Mouse (Mus musculus) liver, adult 10 weeks (tissue): ENCODE data around the gene Thap8. TPM values are rescaled to one million over a fixed set of nuclear protein-coding genes. Genes with fewer than 3 reads are reported as not detected.

Experiments
- polyA plus RNA-seq: library from polyadenylated mRNA; stranded (reverse); fragments of 350-450 nt; fragmentation: Illumina TruSeq; extraction: RNeasy Lipid Tissue Mini Kit (QIAGEN cat#74804); gene quantifications from one replicate; pipeline ENCODE4 v1.2.3, GENCODE M21; 2014; ENCODE audit warnings: low read depth, low replicate concordance

The Thap8 gene
- polyA plus RNA-seq, result not detected

GRCm38 (mm10) chr7:30279951-30280669 is at the start of gene Thap8, which contains the start of gene Wdr62:
Gene Thap8, plus strand, starts transcription at chr7:30280094.
Gene Wdr62, minus strand, starts transcription at chr7:30280419.

GRCm38 (mm10) chr7:30231669-30232454 is 48.0 kb upstream of the Thap8 start, which contains the start of the genes Polr2i and Tbcb:
Gene Polr2i, plus strand, starts transcription at chr7:30231948.
Gene Tbcb, minus strand, starts transcription at chr7:30232272.

GRCm38 (mm10) chr7:30235625-30236024 is 44.3 kb upstream of the Thap8 start, which contains the start of gene Ovol3:
Gene Ovol3, minus strand, starts transcription at chr7:30235725.

GRCm38 (mm10) chr7:30291215-30292131 is 11.6 kb downstream of the Thap8 start, which contains the start of gene Clip3:
Gene Clip3, plus strand, starts transcription at chr7:30291728.

GRCm38 (mm10) chr7:30308076-30309005 is 28.4 kb downstream of the Thap8 start, which contains the start of gene Alkbh6:
Gene Alkbh6, plus strand, starts transcription at chr7:30308717.

GRCm38 (mm10) chr7:30314721-30315155 is 34.8 kb downstream of the Thap8 start, which contains the start of gene Syne4:
Gene Syne4, plus strand, starts transcription at chr7:30314807.

GRCm38 (mm10) chr7:30321539-30322284 is 41.8 kb downstream of the Thap8 start, which contains the start of gene E130208F15Rik:
Gene E130208F15Rik, plus strand, starts transcription at chr7:30321740.

GRCm38 (mm10) chr7:30323795-30324194 is 43.9 kb downstream of the Thap8 start, which contains the start of gene Sdhaf1:
Gene Sdhaf1, minus strand, starts transcription at chr7:30323895.

Other genes with a start within 250 kb of the Thap8 start
- 1.3 TPM for gene Zfp14, start 228.7 kb upstream of the Thap8 start, polyA plus RNA-seq
- not detected for gene Zfp82, start 207.2 kb upstream of the Thap8 start, polyA plus RNA-seq
- not detected for gene Gm26920, start 189.7 kb upstream of the Thap8 start, polyA plus RNA-seq
- 0.61 TPM for gene Zfp566, start 189.6 kb upstream of the Thap8 start, polyA plus RNA-seq
- 42.8 TPM for gene Zfp260, start 185.3 kb upstream of the Thap8 start, polyA plus RNA-seq
- gene Zfp382, start 158.2 kb upstream of the Thap8 start, polyA plus RNA-seq, result not detected
- gene Zfp146, start 110.3 kb upstream of the Thap8 start, polyA plus RNA-seq, result 14.9 TPM
- not detected for gene Cox7a1, start 96.0 kb upstream of the Thap8 start, polyA plus RNA-seq
- gene Capns1, start 81.3 kb upstream of the Thap8 start, polyA plus RNA-seq, result 38.4 TPM
- 3.8 TPM for gene Polr2i, start 48.1 kb upstream of the Thap8 start, polyA plus RNA-seq
- gene Tbcb, start 47.8 kb upstream of the Thap8 start, polyA plus RNA-seq, result 5.2 TPM
- gene Ovol3, start 44.4 kb upstream of the Thap8 start, polyA plus RNA-seq, result not detected
- 0.42 TPM for gene Wdr62, start 325 bp downstream of the Thap8 start, polyA plus RNA-seq
- gene Clip3, start 11.6 kb downstream of the Thap8 start, polyA plus RNA-seq, result 0.19 TPM
- 1.9 TPM for gene Alkbh6, start 28.6 kb downstream of the Thap8 start, polyA plus RNA-seq
- not detected for gene Syne4, start 34.7 kb downstream of the Thap8 start, polyA plus RNA-seq
- 0.50 TPM for gene E130208F15Rik, start 41.6 kb downstream of the Thap8 start, polyA plus RNA-seq
- gene Sdhaf1, start 43.8 kb downstream of the Thap8 start, polyA plus RNA-seq, result 2.9 TPM
- 0.85 TPM for gene Lrfn3, start 82.7 kb downstream of the Thap8 start, polyA plus RNA-seq
- 6.5 TPM for gene Tyrobp, start 133.7 kb downstream of the Thap8 start, polyA plus RNA-seq
- not detected for gene Hcst, start 139.8 kb downstream of the Thap8 start, polyA plus RNA-seq
- not detected for gene Nfkbid, start 141.6 kb downstream of the Thap8 start, polyA plus RNA-seq
- not detected for gene Aplp1, start 165.4 kb downstream of the Thap8 start, polyA plus RNA-seq
- gene Kirrel2, start 177.6 kb downstream of the Thap8 start, polyA plus RNA-seq, result not detected
- not detected for gene Nphs1, start 178.2 kb downstream of the Thap8 start, polyA plus RNA-seq
- gene Prodh2, start 213.5 kb downstream of the Thap8 start, polyA plus RNA-seq, result 10.0 TPM